Mouse (Mus musculus): ENCODE measurements at regions not wholly inside any gene's neighbourhood (a gene's known extent, or its start where the extent isn't known, plus 50 kb on each side); places are given as distances from the start of the nearest gene placed in this dataset.
"Not testable (repeated sequence)": the region's sequence is repeated elsewhere in the genome, so short reads cannot be mapped to it uniquely, and the experiment has no call there.

DNA sequence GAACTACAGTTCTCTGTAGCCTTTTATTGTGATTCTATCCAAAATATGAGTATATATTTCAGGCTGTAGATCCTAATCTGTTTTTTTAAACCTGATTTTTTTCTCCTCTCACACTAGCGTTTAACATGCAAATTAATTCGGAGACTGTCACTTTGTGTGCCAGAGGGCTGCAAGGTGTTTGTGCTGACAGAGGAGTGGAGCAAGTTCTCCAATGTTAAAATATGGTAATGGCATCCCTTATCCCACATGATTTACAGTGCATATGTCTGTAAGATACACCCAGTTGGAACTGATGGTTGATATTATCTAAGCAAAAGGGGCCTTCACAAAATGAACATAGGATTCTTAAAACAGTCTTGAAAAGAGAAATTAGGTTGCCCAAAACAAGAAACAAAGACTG, 90.1 kb upstream of the Hdac2 start:
- no peak for DNase-seq (ENCODE audit: low spot score in 2 of 2)

DNA sequence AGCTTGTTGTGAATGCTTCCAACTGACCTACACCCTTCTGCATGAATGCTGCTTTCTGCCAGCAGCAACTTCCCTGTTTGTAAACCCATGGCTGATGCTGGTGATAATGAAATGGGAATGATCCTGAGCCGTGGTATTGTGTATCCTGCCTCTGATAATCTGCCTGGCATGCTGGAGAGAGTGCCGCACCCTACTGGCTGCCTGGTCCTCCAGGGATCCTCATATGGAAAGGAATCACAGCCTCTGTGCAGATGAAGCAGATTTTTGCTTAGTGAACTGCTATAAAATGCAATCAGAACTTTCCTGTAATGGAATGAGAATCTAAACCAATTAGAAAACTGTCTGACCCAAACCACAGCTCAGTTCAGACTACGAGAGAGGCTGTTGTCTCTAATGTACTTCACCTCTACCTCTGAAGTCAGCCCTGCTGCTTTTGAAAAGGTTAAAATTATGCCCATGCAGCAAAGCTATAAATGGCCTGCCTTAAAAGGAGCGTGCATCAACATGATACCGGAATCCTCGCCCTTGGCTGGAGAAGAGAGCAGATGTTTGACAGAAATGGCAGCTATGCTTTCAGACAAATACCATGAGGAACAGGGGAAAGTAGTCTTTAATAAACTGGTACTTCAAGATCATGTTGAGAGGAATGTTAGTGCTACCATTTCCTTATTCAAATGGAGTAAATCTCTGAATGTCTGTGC, 76.3 kb upstream of the Hdac2 start:
- DNase-seq (ENCODE audit: low spot score in 2 of 2): no peak

DNA sequence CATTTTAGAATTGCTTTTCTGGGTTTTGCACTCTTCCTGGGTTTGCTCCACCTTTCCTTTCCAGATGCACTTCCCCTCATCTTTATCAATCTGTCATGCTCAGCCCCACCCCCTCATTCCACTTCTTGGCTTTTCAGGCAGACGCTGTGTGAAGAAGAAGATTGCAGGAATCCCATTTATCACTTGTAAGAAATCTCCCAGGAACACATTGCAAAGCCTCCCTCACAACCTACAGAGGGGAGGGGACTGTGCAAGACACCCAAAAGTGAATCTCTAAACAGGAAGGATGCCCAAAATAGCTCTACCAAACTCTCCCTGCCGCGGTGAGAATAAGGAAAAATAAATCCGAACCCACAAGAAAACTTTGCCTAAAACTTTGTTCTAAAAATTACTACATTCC, 65.5 kb upstream of the Hdac2 start:
- peak; percentile 13 for DNase-seq (ENCODE audit: low spot score in 2 of 2)

DNA sequence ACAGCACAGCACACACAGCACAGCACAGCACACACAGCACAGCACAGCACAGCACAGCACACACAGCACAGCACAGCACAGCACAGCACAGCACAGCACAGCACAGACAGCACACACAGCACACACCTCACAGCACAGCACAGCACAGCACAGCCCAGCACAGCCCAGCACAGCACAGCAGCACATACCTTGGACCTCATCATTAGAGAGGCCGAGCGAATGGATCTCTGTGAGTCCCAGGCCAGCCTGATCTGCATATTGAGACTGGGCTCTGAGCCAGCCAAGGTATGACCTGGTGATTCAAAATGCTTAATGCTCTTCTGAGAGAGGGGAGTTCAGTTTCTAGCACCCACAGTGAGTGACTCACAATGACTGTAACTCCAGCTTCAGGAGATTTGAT, 56.3 kb upstream of the Hdac2 start:
- DNase-seq (ENCODE audit: low spot score in 2 of 2): not testable (repeated sequence)

DNA sequence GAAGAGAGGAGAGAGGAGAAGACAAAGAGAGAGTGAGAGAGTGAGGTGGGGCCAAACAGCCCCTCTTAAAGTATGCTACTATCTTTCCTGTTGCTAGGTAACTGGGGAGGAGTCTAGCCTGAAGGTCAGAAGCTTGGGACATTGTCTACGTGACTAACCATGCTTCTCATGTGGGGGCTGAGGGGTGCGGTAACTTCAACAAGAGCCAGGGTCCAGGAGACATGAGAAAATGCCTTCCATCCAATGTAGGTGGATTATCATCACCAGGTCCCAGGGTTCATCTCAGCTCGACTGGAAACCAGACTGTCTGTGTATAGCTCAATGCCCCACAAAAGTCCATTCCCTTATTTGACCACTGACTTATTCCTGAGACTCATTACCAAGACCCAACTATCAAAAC, 50.6 kb upstream of the Hdac2 start:
- DNase-seq (ENCODE audit: low spot score in 2 of 2): no peak

DNA sequence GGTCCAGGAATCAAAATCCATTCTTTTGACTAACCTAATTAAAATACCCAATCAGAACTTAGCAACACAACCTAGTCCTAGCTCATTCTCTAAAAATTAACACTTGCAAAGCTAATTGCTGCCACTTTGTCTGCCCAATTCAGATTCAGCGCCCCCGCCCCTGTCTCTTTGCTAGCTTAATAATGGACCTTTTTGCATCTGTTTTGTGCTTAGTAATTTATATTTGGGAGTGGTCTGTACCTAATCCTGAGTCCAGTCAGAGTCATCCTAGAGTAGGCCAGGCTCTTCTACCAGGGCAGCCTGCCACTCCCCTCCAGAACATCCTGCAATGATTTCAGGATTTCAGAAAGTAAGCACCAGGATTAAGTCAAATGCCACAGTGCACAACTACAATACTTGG, 50.2 kb upstream of the Hdac2 start:
- DNase-seq (ENCODE audit: low spot score in 2 of 2): no peak

All from frontal cortex, postnatal 14 days (tissue).